Mouse (Mus musculus): ENCODE results near the gene Cux1. TPM values are rescaled to one million over a fixed set of nuclear protein-coding genes. Genes with fewer than 3 reads are reported as not detected.

The Cux1 gene
- polyA plus RNA-seq, 1 experiment: 149 TPM

GRCm38 (mm10) chr5:136382261-136383005 lies 184.9 kb downstream of the Cux1 start:
- Histone ChIP-seq H3K27ac (ENCODE audit: insufficient read depth, low read depth, low read length) (no peak overlapping the region), H3K4me3 (ENCODE audit: insufficient read depth, low read length) (no peak overlapping the region), H3K4me1 (ENCODE audit: control insufficient read depth, insufficient read depth, low read length) (peaks cover 20% of the 10 kb centered on the region)
- no peak for TF ChIP-seq POLR2A (IDR thresholded peaks at IDR 0.05; ENCODE audit: borderline replicate concordance, low read depth, low read length)

DNA sequence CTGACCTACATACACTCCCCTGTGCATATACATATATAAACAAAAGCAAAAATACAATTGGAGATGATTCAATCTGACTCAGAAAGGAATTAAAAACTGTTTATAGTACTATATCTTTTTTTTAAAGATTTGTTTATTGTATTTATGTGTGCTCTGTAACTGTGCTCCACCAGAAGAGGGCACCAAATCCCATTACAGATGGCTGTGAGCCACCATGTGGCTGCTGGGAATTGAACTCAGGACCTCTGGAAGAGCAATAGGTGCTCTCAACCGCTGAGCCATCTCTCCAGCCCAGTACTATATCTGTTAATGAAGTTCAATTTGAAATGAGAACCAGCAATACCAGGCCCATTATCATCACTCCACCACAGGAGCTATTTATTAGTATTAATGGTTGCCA lies 187.9 kb downstream of the Cux1 start:
- H3K4me1 ChIP-seq (ENCODE audit: control insufficient read depth, insufficient read depth, low read length): peaks cover 8% of the 10 kb centered on the region
- H3K27ac ChIP-seq (ENCODE audit: insufficient read depth, low read depth, low read length): no peak overlapping the region
- peak; percentile 52 for TF ChIP-seq CTCF (IDR thresholded peaks at IDR 0.05; ENCODE audit: low read depth, low read length)
- TF ChIP-seq POLR2A (IDR thresholded peaks at IDR 0.05; ENCODE audit: borderline replicate concordance, low read depth, low read length): no peak
- no peak overlapping the region for H3K4me3 ChIP-seq (ENCODE audit: insufficient read depth, low read length)

DNA sequence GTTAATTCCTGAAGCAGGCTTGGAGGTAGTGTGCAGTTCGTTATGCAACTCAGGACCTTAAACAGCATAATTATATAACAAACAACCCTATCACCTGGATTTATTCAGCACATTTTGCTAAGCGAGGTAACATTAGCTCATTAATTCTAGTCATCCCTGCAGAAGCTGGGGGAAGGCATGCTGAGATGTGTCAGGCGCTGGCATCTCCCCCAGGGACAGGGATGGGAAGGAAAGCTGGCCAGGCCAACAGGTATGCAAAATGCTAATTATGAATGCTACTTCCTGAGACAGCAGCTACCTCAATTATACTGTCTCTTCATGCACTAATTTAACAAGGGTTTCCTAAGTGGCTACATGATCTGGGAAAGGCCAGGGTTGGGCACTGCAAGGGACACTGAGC lies 190.2 kb downstream of the Cux1 start:
- no peak overlapping the region for H3K4me3 ChIP-seq (ENCODE audit: insufficient read depth, low read length)
- H3K4me1 ChIP-seq (ENCODE audit: control insufficient read depth, insufficient read depth, low read length): peaks cover 6% of the 10 kb centered on the region
- TF ChIP-seq CTCF (IDR thresholded peaks at IDR 0.05; ENCODE audit: low read depth, low read length) (no peak), POLR2A (IDR thresholded peaks at IDR 0.05; ENCODE audit: borderline replicate concordance, low read depth, low read length) (no peak)
- no peak overlapping the region for H3K27ac ChIP-seq (ENCODE audit: insufficient read depth, low read depth, low read length)

DNA sequence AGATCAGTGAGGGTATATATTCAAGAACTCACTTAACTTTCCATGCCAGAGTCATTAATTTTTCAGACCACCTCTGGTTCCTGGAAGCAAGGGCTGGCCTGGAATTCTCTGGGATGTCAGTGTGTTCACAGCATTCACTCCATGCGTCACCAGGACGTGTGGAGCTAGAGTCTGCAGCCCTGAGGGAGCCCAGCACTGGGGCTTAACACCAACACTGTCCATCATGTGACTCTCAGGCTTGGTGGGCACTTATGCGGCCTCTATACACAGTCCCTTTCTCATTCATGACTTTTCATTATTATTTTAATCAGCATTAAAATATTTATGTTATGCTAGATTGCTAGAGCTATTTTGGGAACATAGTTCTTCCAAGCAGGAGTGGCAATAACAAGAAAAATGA lies 191.9 kb downstream of the Cux1 start:
- Histone ChIP-seq H3K4me1 (ENCODE audit: control insufficient read depth, insufficient read depth, low read length) (no peaks in the 10 kb centered on the region), H3K4me3 (ENCODE audit: insufficient read depth, low read length) (no peak overlapping the region), H3K27ac (ENCODE audit: insufficient read depth, low read depth, low read length) (no peak overlapping the region)
- TF ChIP-seq CTCF (IDR thresholded peaks at IDR 0.05; ENCODE audit: low read depth, low read length) (no peak), POLR2A (IDR thresholded peaks at IDR 0.05; ENCODE audit: borderline replicate concordance, low read depth, low read length) (no peak)

GRCm38 (mm10) chr5:136372276-136372675 lies 195.0 kb downstream of the Cux1 start:
- Histone ChIP-seq H3K4me1 (ENCODE audit: control insufficient read depth, insufficient read depth, low read length) (no peaks in the 10 kb centered on the region), H3K4me3 (ENCODE audit: insufficient read depth, low read length) (no peak overlapping the region), H3K27ac (ENCODE audit: insufficient read depth, low read depth, low read length) (no peak overlapping the region)
- no peak for TF ChIP-seq CTCF (IDR thresholded peaks at IDR 0.05; ENCODE audit: low read depth, low read length)
- no peak for TF ChIP-seq POLR2A (IDR thresholded peaks at IDR 0.05; ENCODE audit: borderline replicate concordance, low read depth, low read length)

- no peaks in the 10 kb centered on the region for H3K4me1 ChIP-seq (ENCODE audit: control insufficient read depth, insufficient read depth, low read length)
- no peak overlapping the region for H3K4me3 ChIP-seq (ENCODE audit: insufficient read depth, low read length)
- TF ChIP-seq POLR2A (IDR thresholded peaks at IDR 0.05; ENCODE audit: borderline replicate concordance, low read depth, low read length): no peak
- TF ChIP-seq CTCF (IDR thresholded peaks at IDR 0.05; ENCODE audit: low read depth, low read length): no peak
- H3K27ac ChIP-seq (ENCODE audit: insufficient read depth, low read depth, low read length): no peak overlapping the region
These were observed 203.9 kb downstream of the Cux1 start for GRCm38 (mm10) chr5:136363421-136363820.

DNA sequence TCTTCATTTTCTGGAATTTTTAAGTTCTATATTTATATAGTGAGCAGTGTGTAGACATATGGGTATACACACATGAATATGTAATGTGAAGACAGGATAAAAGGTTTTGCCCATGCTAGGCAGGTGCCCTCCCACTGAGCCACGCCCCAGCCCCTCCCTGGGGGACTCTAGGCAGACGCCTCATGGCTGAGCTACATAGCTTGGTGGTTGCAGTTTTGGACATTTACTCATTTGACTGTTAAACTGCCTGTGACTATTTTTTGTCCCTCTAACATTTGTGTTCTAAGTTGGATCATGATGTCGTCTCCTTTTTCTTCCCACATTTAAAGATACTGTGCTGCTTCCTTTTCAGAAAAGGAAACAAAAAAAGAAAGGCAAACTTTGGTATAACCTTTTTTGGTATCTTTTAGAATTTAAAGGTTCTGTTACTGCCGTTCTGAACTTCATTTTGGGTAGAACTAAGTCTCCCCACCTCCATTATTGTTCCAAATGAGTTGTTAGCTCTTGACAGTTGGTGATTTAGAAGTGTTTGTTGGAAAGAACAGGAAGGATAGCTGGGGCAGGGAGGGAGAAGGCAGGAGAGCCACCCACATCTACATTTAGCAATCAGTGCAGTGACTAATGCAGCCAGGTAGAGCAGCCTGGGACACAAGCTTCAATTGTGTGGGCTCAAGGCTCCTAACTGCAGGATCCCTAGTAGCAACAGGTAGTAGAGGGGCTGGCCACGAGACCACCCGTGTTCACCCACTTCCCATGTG lies 204.6 kb downstream of the Cux1 start:
- TF ChIP-seq CTCF (IDR thresholded peaks at IDR 0.05; ENCODE audit: low read depth, low read length): no peak
- no peak for TF ChIP-seq POLR2A (IDR thresholded peaks at IDR 0.05; ENCODE audit: borderline replicate concordance, low read depth, low read length)
- H3K27ac ChIP-seq (ENCODE audit: insufficient read depth, low read depth, low read length): no peak overlapping the region
- no peaks in the 10 kb centered on the region for H3K4me1 ChIP-seq (ENCODE audit: control insufficient read depth, insufficient read depth, low read length)
- H3K4me3 ChIP-seq (ENCODE audit: insufficient read depth, low read length): no peak overlapping the region

- Histone ChIP-seq H3K27ac (ENCODE audit: insufficient read depth, low read depth, low read length) (no peak overlapping the region), H3K4me3 (ENCODE audit: insufficient read depth, low read length) (no peak overlapping the region), H3K4me1 (ENCODE audit: control insufficient read depth, insufficient read depth, low read length) (no peaks in the 10 kb centered on the region)
- no peak for TF ChIP-seq POLR2A (IDR thresholded peaks at IDR 0.05; ENCODE audit: borderline replicate concordance, low read depth, low read length)
- TF ChIP-seq CTCF (IDR thresholded peaks at IDR 0.05; ENCODE audit: low read depth, low read length): no peak
These were observed 205.3 kb downstream of the Cux1 start for GRCm38 (mm10) chr5:136362021-136362420.

DNA sequence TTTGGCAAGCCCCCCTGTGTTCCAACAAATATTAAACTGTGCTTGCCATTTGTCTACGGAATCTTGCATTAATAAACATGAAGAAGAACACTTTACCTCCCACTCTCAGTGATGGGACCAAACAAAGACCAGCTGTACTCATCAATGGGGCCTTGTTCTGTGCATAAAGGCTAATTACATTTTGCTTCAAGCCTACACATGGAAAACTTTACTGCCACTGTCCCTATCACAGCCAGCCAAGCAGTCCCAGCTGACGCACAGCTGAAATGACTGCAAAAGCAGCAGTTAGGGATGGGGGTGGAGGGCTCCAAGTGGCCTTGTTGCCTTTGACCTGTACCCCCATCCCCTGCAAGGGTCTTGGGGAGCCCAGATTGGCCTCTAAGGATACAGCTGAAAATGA lies 210.1 kb downstream of the Cux1 start:
- TF ChIP-seq POLR2A (IDR thresholded peaks at IDR 0.05; ENCODE audit: borderline replicate concordance, low read depth, low read length) (no peak), CTCF (IDR thresholded peaks at IDR 0.05; ENCODE audit: low read depth, low read length) (no peak)
- Histone ChIP-seq H3K4me1 (ENCODE audit: control insufficient read depth, insufficient read depth, low read length) (peaks cover 18% of the 10 kb centered on the region), H3K27ac (ENCODE audit: insufficient read depth, low read depth, low read length) (no peak overlapping the region), H3K4me3 (ENCODE audit: insufficient read depth, low read length) (no peak overlapping the region)

DNA sequence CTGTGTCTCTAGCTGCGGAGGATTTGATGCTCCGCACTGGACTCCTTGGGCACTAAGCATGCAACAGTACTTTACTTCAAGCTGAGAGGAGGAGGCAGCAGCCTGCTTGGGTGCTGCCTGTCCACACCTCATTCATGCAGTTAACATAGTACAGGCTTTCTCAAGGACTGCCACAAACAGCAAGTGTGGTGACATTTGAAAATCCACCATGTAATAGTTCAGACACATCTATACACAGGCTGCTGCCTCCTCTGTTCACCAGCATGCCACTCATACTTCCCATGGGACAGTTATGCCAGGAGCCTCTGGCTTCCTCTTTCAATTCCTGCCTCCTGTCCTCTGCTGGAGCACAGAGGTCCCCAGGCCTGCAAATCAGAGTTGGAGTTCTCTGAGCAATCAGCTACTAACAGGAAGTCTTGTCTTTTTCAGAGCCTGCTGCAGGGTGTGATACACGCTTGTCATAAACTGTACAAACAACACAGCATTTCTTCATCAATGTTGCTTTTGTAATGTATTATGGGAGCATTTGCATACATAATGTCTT lies 211.6 kb downstream of the Cux1 start:
- no peak for TF ChIP-seq POLR2A (IDR thresholded peaks at IDR 0.05; ENCODE audit: borderline replicate concordance, low read depth, low read length)
- TF ChIP-seq CTCF (IDR thresholded peaks at IDR 0.05; ENCODE audit: low read depth, low read length): no peak
- Histone ChIP-seq H3K4me1 (ENCODE audit: control insufficient read depth, insufficient read depth, low read length) (peaks cover 18% of the 10 kb centered on the region), H3K27ac (ENCODE audit: insufficient read depth, low read depth, low read length) (peak overlapping the region; percentile 14; the same call in 1 of the 2 replicates), H3K4me3 (ENCODE audit: insufficient read depth, low read length) (no peak overlapping the region)
